Mouse (Mus musculus): ENCODE data around the gene Sarm1. TPM values are rescaled to one million over a fixed set of nuclear protein-coding genes. Genes with fewer than 3 reads are reported as not detected.

Gene Sarm1
- polyA plus RNA-seq, 1 experiment from 2014 or later = 0.12 TPM

DNA sequence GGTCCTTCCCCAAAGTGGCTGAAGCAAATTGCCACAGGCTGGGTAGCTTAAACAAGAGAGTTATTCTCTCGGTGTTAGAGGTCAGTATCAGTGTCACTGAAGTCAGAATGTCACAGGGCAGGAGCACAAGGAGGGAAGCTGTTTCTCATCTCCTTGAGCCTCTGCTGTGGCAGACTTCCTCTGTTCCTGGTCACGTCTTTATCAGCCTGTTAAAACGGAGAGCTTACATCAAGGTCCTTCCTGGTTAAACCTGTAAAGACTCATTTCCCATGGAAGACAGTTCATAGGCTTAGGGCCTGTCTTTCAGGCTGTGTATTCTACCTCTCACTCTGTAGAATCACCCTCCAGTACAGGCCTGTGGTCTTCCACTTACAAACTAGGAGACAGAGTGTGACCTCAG is 29.6 kb downstream of the Sarm1 start:
- Histone ChIP-seq H3K36me3 (ENCODE audit: control insufficient read depth, insufficient read depth) (no peaks in the 10 kb centered on the region), H3K27me3 (ENCODE audit: control insufficient read depth, insufficient read depth, low read length) (no peaks in the 10 kb centered on the region), H3K27ac (ENCODE audit: low read length) (no peak overlapping the region), H3K4me1 (ENCODE audit: control insufficient read depth, insufficient read depth, low read length) (peaks cover 10% of the 10 kb centered on the region), H3K9ac (ENCODE audit: low read length) (no peak overlapping the region), H3K4me3 (ENCODE audit: low read length) (no peak overlapping the region), H3K4me2 (ENCODE audit: low read depth, low read length) (no peak overlapping the region), H3K9me3 (replicated peaks; ENCODE audit: control insufficient read depth, low read length) (no peaks in the 10 kb centered on the region)
- WGBS = 45% methylated on average over 3 of the region's 3 CpGs
- no peak for ATAC-seq (replicated peaks; ENCODE audit: extremely low read depth, insufficient read depth, low FRiP score)

DNA sequence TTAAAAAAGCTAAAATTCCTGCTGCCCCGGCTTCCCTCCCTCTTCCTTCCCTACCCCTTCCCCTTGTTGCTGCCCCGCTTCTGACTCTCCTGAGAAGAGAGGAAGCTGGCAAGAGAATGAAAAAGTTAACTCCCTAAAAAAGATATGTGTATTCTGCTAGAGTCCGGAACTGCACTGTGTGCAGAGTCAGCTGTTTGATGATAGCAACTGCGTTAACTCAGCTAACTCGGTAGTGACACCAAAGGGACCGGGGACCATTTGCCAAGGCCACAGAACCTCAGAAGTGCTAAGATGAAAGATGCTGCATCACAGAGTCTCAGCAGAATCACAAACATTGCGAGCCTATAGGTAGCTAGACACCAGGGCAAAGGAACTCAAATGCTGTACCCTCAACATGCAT is 30.0 kb downstream of the Sarm1 start:
- Histone ChIP-seq H3K4me2 (ENCODE audit: low read depth, low read length) (no peak overlapping the region), H3K9ac (ENCODE audit: low read length) (no peak overlapping the region), H3K4me3 (ENCODE audit: low read length) (no peak overlapping the region), H3K9me3 (replicated peaks; ENCODE audit: control insufficient read depth, low read length) (no peaks in the 10 kb centered on the region), H3K36me3 (ENCODE audit: control insufficient read depth, insufficient read depth) (no peaks in the 10 kb centered on the region), H3K4me1 (ENCODE audit: control insufficient read depth, insufficient read depth, low read length) (peaks cover 10% of the 10 kb centered on the region), H3K27me3 (ENCODE audit: control insufficient read depth, insufficient read depth, low read length) (no peaks in the 10 kb centered on the region), H3K27ac (ENCODE audit: low read length) (no peak overlapping the region)
- ATAC-seq (replicated peaks; ENCODE audit: extremely low read depth, insufficient read depth, low FRiP score) = no peak
- 67% methylated on average over 7 of the region's 7 CpGs for WGBS

DNA sequence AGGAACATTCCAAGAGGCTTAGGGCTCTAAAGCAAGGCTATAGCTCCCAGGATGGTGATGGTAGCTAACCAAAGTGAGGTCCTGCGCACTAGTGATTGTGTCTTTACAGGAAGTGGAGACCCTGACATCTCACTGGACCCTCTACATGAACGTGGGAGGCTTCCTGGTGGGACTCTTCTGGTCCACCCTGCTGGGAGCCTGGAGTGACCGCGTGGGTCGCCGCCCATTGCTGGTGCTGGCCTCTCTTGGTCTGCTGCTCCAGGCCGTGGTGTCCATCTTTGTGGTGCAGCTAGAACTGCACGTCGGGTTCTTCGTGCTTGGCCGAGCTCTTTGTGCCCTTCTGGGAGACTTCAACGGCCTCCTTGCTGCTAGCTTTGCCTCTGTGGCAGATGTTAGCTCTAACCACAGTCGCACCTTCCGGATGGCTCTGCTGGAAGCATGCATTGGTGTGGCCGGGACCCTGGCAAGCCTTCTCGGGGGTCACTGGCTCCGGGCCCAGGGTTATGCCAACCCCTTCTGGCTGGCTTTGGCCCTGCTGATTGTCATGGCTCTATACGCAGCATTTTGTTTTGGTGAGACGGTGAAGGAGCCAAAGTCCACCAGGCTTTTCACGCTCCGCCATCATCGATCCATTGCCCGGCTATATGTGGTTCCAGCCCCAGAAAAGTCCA is 31.2 kb downstream of the Sarm1 start:
- no peak for ATAC-seq (replicated peaks; ENCODE audit: extremely low read depth, insufficient read depth, low FRiP score)
- peaks cover 10% of the 10 kb centered on the region for H3K4me1 ChIP-seq (ENCODE audit: control insufficient read depth, insufficient read depth, low read length)
- peak overlapping the region; percentile 84 for H3K4me3 ChIP-seq (ENCODE audit: low read length)
- H3K4me2 ChIP-seq (ENCODE audit: low read depth, low read length) = peak overlapping the region; percentile 97
- no peaks in the 10 kb centered on the region for H3K9me3 ChIP-seq (replicated peaks; ENCODE audit: control insufficient read depth, low read length)
- H3K36me3 ChIP-seq (ENCODE audit: control insufficient read depth, insufficient read depth) = no peaks in the 10 kb centered on the region
- WGBS = 73% methylated on average over 23 of the region's 23 CpGs
- peak overlapping the region; percentile 88 for H3K9ac ChIP-seq (ENCODE audit: low read length)
- no peaks in the 10 kb centered on the region for H3K27me3 ChIP-seq (ENCODE audit: control insufficient read depth, insufficient read depth, low read length)
- peak overlapping the region; percentile 93 for H3K27ac ChIP-seq (ENCODE audit: low read length)

DNA sequence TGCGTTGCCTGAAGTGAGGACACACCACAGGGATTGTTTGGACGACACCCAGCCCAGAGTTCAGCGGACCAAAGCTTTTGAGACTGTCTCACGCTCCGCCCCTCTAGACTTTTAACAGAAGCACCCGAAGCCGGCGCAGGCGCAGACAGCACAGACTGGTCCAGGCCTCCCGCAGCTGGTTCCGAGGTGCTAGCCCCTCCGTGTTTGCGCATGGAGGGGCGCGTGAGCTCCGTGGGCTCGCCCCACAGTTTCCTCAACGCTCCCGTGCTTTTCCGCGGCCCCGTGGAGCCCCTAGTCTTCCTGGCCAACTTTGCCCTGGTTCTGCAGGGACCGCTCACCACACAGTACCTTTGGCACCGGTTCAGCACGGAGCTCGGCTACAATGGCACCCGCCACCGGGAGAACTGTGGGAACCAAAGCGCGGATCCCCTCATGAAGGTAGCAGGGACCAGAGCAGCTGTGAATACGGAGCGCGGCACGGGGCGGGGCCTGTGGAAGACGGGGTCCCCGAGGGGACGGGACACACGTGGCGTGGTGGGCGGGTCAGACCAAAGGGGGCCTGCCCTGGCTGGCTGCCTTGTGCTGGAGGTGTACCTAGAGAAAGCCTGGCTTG is 31.9 kb downstream of the Sarm1 start, which contains the start of gene Slc46a1:
TSS of gene Slc46a1 (plus strand) at position 130 of the 613 bp plus-strand sequence.
- WGBS = under 1% methylated on average over 41 of the region's 41 CpGs
- peaks cover 10% of the 10 kb centered on the region for H3K4me1 ChIP-seq (ENCODE audit: control insufficient read depth, insufficient read depth, low read length)

DNA sequence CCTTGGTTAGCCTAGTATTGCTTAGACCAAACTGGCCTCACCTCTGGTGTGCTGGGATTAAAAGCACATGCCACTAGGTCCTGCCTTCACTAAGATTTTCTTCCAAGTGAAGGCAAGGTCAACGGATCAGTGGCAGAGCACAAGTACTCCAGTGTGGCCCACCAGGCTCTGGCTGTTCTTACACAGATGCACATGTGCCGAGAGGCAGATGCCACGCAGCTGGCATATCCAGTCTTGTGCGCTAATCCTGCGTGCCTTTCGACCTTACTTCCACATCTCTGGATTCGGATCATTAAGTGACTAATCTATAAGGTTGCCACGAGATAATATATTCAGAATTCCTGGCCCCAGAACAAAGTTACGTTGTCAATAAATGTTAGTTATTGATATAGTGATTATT is 32.4 kb downstream of the Sarm1 start:
- ATAC-seq (replicated peaks; ENCODE audit: extremely low read depth, insufficient read depth, low FRiP score) = no peak
- no peaks in the 10 kb centered on the region for H3K27me3 ChIP-seq (ENCODE audit: control insufficient read depth, insufficient read depth, low read length)
- H3K9ac ChIP-seq (ENCODE audit: low read length) = peak overlapping the region; percentile 88
- 45% methylated on average over 9 of the region's 9 CpGs for WGBS
- H3K4me2 ChIP-seq (ENCODE audit: low read depth, low read length) = peak overlapping the region; percentile 97
- H3K36me3 ChIP-seq (ENCODE audit: control insufficient read depth, insufficient read depth) = no peaks in the 10 kb centered on the region
- peak overlapping the region; percentile 93; the same call in 1 of the 2 replicates for H3K27ac ChIP-seq (ENCODE audit: low read length)
- H3K4me1 ChIP-seq (ENCODE audit: control insufficient read depth, insufficient read depth, low read length) = peaks cover 10% of the 10 kb centered on the region
- no peaks in the 10 kb centered on the region for H3K9me3 ChIP-seq (replicated peaks; ENCODE audit: control insufficient read depth, low read length)
- peak overlapping the region; percentile 84 for H3K4me3 ChIP-seq (ENCODE audit: low read length)

More for the DNA sequence above, 31.9 kb downstream of the Sarm1 start, which contains the start of gene Slc46a1:
- Histone ChIP-seq H3K9me3 (replicated peaks; ENCODE audit: control insufficient read depth, low read length) (no peaks in the 10 kb centered on the region), H3K36me3 (ENCODE audit: control insufficient read depth, insufficient read depth) (no peaks in the 10 kb centered on the region), H3K27me3 (ENCODE audit: control insufficient read depth, insufficient read depth, low read length) (no peaks in the 10 kb centered on the region), H3K4me3 (ENCODE audit: low read length) (peak within 1 kb of the TSS; percentile 84), H3K9ac (ENCODE audit: low read length) (peak within 1 kb of the TSS; percentile 88), H3K4me2 (ENCODE audit: low read depth, low read length) (peak within 1 kb of the TSS; percentile 97), H3K27ac (ENCODE audit: low read length) (peak within 1 kb of the TSS; percentile 93)
- ATAC-seq (replicated peaks; ENCODE audit: extremely low read depth, insufficient read depth, low FRiP score) = peak; percentile 95

DNA sequence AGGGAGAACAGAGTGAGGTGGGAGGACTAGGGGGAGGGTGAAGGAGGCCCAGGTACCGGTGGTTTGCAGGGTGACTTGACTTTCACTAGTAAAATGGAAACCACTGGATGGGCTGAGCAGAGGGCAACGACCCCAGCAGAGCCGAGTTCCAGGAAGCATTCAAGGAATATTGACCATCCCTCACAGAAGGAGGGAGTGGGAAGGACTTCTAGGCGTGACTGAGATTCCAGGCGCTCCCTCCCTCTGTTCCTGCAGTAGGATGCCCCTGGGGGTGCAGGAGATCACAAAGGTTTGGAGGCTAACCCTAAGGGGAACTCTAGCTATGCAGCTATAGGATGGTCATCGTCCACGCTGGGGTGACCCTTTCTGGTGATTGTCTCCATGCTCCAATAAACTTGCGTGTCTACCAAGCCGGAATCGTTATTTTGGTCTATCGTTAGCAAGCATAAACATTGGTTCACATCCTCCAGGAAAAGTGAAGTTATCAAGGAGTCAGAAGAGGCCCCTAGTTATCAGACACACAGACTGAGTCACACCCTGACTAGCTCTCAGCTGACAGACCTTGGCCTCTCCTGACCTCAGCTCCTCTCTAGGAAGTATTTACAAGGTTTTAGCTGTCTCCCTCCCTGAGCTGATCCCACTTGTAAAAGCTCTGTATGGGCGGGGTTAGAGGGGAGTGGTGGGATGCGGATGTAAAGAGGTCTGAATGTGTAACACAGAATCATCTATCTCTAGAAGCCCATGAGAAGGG is 34.1 kb downstream of the Sarm1 start:
- Histone ChIP-seq H3K4me3 (ENCODE audit: low read length) (no peak overlapping the region), H3K4me2 (ENCODE audit: low read depth, low read length) (no peak overlapping the region), H3K27ac (ENCODE audit: low read length) (no peak overlapping the region), H3K27me3 (ENCODE audit: control insufficient read depth, insufficient read depth, low read length) (no peaks in the 10 kb centered on the region), H3K4me1 (ENCODE audit: control insufficient read depth, insufficient read depth, low read length) (peaks cover 10% of the 10 kb centered on the region), H3K9me3 (replicated peaks; ENCODE audit: control insufficient read depth, low read length) (no peaks in the 10 kb centered on the region), H3K36me3 (ENCODE audit: control insufficient read depth, insufficient read depth) (no peaks in the 10 kb centered on the region), H3K9ac (ENCODE audit: low read length) (no peak overlapping the region)
- WGBS = 46% methylated on average over 13 of the region's 13 CpGs
- no peak for ATAC-seq (replicated peaks; ENCODE audit: extremely low read depth, insufficient read depth, low FRiP score)

DNA sequence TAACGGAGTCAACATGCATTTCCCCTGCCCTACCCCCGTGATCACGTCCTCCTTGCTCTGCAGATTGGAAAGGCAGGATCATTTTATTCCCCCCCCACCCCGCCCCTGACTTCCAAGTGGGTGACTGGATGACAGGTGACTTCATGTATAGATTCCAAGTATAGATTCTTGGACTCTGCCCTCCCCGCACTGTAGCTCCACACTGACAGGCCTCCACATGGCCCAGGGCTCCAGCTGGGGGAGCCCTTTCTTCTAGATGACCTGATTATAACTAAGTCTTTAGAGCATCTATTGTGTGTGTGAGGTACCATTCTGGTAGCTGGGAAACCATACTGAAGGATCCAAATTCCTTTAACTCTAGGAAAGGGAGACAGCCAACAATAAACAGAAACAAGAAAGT is 34.9 kb downstream of the Sarm1 start:
- Histone ChIP-seq H3K27ac (ENCODE audit: low read length) (no peak overlapping the region), H3K9ac (ENCODE audit: low read length) (no peak overlapping the region), H3K4me1 (ENCODE audit: control insufficient read depth, insufficient read depth, low read length) (peaks cover 10% of the 10 kb centered on the region), H3K27me3 (ENCODE audit: control insufficient read depth, insufficient read depth, low read length) (no peaks in the 10 kb centered on the region), H3K36me3 (ENCODE audit: control insufficient read depth, insufficient read depth) (no peaks in the 10 kb centered on the region), H3K4me2 (ENCODE audit: low read depth, low read length) (no peak overlapping the region), H3K9me3 (replicated peaks; ENCODE audit: control insufficient read depth, low read length) (no peaks in the 10 kb centered on the region), H3K4me3 (ENCODE audit: low read length) (no peak overlapping the region)
- ATAC-seq (replicated peaks; ENCODE audit: extremely low read depth, insufficient read depth, low FRiP score) = no peak
- 85% methylated on average over 5 of the region's 5 CpGs for WGBS

DNA sequence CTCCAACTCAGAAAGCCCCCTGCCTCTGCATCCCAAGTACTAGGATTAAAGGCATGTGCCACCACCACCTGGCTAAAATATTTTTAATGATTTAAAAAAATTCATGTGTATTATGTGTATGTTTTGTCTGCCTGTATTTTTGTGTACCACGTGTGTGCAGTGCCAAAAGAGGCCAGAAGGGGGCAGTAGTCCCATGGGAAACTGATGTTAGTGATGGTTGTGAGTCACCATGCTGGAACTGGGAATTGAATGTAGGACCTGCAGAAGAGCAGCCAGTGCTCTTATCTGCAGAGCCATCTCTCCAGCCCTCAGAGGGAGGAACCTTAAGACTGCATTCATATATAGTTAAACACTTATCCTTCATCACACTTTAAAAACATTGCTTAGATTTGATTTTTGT is 35.7 kb downstream of the Sarm1 start:
- Histone ChIP-seq H3K9me3 (replicated peaks; ENCODE audit: control insufficient read depth, low read length) (no peaks in the 10 kb centered on the region), H3K4me2 (ENCODE audit: low read depth, low read length) (no peak overlapping the region), H3K4me1 (ENCODE audit: control insufficient read depth, insufficient read depth, low read length) (peaks cover 10% of the 10 kb centered on the region), H3K4me3 (ENCODE audit: low read length) (no peak overlapping the region), H3K36me3 (ENCODE audit: control insufficient read depth, insufficient read depth) (no peaks in the 10 kb centered on the region), H3K27ac (ENCODE audit: low read length) (no peak overlapping the region), H3K27me3 (ENCODE audit: control insufficient read depth, insufficient read depth, low read length) (no peaks in the 10 kb centered on the region), H3K9ac (ENCODE audit: low read length) (no peak overlapping the region)
- no peak for ATAC-seq (replicated peaks; ENCODE audit: extremely low read depth, insufficient read depth, low FRiP score)
- WGBS = 69% methylated on average over 1 of the region's 1 CpGs

DNA sequence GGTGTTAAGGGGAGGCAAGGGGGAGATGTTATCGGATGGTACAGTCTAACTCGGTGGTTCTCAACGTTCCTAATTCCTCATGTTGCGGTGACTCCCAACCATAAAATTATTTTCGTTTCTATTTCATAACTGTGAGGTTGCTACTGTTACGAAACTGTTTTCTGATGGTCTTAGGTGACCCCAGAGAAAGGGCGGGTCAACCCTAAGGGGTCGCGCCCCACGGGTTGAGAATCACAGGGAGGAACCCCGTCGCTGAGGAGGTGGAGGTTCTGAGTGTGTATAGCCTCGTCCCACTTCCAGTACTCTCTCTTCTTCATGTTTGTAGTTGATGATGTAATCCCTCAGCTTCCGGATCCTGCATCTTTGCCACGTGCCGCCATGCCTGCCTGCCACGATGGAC is 38.8 kb downstream of the Sarm1 start:
- H3K4me3 ChIP-seq (ENCODE audit: low read length) = no peak overlapping the region
- H3K4me2 ChIP-seq (ENCODE audit: low read depth, low read length) = no peak overlapping the region
- H3K27ac ChIP-seq (ENCODE audit: low read length) = no peak overlapping the region
- ATAC-seq (replicated peaks; ENCODE audit: extremely low read depth, insufficient read depth, low FRiP score) = no peak
- no peak overlapping the region for H3K9ac ChIP-seq (ENCODE audit: low read length)
- H3K9me3 ChIP-seq (replicated peaks; ENCODE audit: control insufficient read depth, low read length) = no peaks in the 10 kb centered on the region
- 0 out of 2 replicates have a peak, but pooled peaks cover 2% of the 10 kb centered on the region for H3K27me3 ChIP-seq (ENCODE audit: control insufficient read depth, insufficient read depth, low read length)
- WGBS = 78% methylated on average over 17 of the region's 17 CpGs
- no peaks in the 10 kb centered on the region for H3K36me3 ChIP-seq (ENCODE audit: control insufficient read depth, insufficient read depth)
- no peaks in the 10 kb centered on the region for H3K4me1 ChIP-seq (ENCODE audit: control insufficient read depth, insufficient read depth, low read length)

Data from heart, embryonic 16.5 days (tissue).